Mouse (Mus musculus) bone marrow macrophage, adult 2 months (primary cell): ENCODE results near the gene Usp44.

Source experiments
- CTCF ChIP-seq: IDR thresholded peaks from 2 replicates; pipeline ENCODE4 v1.5.1; 2012; ENCODE audit warnings: low read depth, mild to moderate bottlenecking, low read length, moderate library complexity
- POLR2A ChIP-seq: IDR thresholded peaks from 2 replicates; pipeline ENCODE4 v1.6.1; 2012; ENCODE audit warnings: mild to moderate bottlenecking, low read depth, low read length, borderline replicate concordance

DNA sequence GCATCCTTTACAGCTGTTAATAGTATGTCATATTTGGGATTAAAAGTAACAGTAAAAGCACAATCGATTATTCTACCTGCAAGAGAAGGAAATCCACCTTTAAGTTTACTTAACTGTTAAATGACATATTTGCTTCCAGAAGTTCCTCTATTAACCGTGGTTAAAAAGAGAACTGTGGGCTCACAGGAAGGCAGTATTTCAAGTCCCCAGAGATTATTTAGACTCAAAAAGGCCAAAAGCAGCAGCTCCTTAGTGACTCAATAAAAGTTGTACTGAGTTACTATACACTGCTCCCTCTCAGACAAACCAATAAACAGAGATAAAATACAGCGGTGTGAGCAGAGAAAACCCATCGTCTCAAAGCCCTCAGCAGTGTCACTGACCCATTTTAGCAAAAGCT, 37.5 kb downstream of the Usp44 start:
- TF ChIP-seq CTCF (no peak), POLR2A (no peak)
